ENCODE assay signal across 9 mouse cellular contexts in genomic region chr17:36788801-36789200, GRCm38 (mm10). TPM values are rescaled to one million over a fixed set of nuclear protein-coding genes. Genes with fewer than 3 reads are reported as not detected.
DNase-seq lines count a peak whose midpoint lies in the region; ATAC-seq and TF ChIP-seq lines count a peak whose summit lies in the region.
"Not testable (repeated sequence)": the region's sequence is repeated elsewhere in the genome, so short reads cannot be mapped to it uniquely, and the experiment has no call there.
"Had no signal": no experiment of that assay in that cellular context is flagged by ENCODE, and none has a peak within 500 bp of the region (broad histone marks: within the 10 kb centered on the region; RNA-seq: fewer than 3 reads in every experiment).

No protein-coding gene starts in this region.

- H3K27ac ChIP-seq in ES-E14 (ENCODE audit: insufficient read depth, low read depth, low read length, poor library complexity, severe bottlenecking); forebrain, embryonic 14.5 days (ENCODE audit: low read depth, low read length); liver, embryonic 14.5 days; neural tube, embryonic 13.5 days (replicated peaks); testis, adult 2 months (ENCODE audit: control insufficient read depth, insufficient read depth, low read depth, low read length): not testable (repeated sequence)

- not testable (repeated sequence) for H3K9me3 ChIP-seq in ES-E14 (ENCODE audit: control insufficient read depth, insufficient read depth, low read depth, low read length); forebrain, embryonic 14.5 days (replicated peaks; ENCODE audit: control insufficient read depth, low read length); liver, embryonic 14.5 days (ENCODE audit: control insufficient read depth, low read length); neural tube, embryonic 13.5 days

- not testable (repeated sequence) for H3K4me1 ChIP-seq in ES-E14 (ENCODE audit: control insufficient read depth in 2 of 2, insufficient read depth in 2 of 2, low read length in 2 of 2, poor library complexity in 1 of 2); forebrain, embryonic 14.5 days (ENCODE audit: control insufficient read depth, insufficient read depth, low read length); liver, embryonic 14.5 days (replicated peaks; ENCODE audit: control insufficient read depth in 2 of 2, insufficient read depth in 2 of 2, low read length in 1 of 2); neural tube, embryonic 13.5 days (replicated peaks); testis, adult 2 months (ENCODE audit: control insufficient read depth, insufficient read depth, low read length)

- H3K9ac ChIP-seq in ES-E14 (ENCODE audit: insufficient read depth, low read depth, low read length, poor library complexity, severe bottlenecking); forebrain, embryonic 14.5 days (ENCODE audit: low read length); liver, embryonic 14.5 days (replicated peaks); neural tube, embryonic 13.5 days: not testable (repeated sequence)

- not testable (repeated sequence) for H3K27me3 ChIP-seq in forebrain, embryonic 14.5 days (replicated peaks; ENCODE audit: control insufficient read depth, insufficient read depth, low read length); liver, embryonic 14.5 days (ENCODE audit: control insufficient read depth, insufficient read depth, low read length); neural tube, embryonic 13.5 days; testis, adult 2 months (ENCODE audit: control insufficient read depth, insufficient read depth, low read length)

- in situ Hi-C loops in ES-E14 (cut with MboI; ENCODE audit: low sequenced_read_pairs in 2 of 2, unreplicated experiment in 2 of 2), result not testable (repeated sequence)

- TF ChIP-seq POLR2A in testis, adult 2 months (IDR thresholded peaks at IDR 0.05; ENCODE audit: control insufficient read depth, low read depth, low read length), result not testable (repeated sequence)

- not testable (repeated sequence) for H3K4me2 ChIP-seq in forebrain, embryonic 14.5 days (ENCODE audit: low read length); liver, embryonic 14.5 days (ENCODE audit: low read depth); neural tube, embryonic 13.5 days

- peak; percentile 62 for DNase-seq in ES-E14 (ENCODE audit: low read depth, low spot score)
- peak; percentile 46 for DNase-seq in c-Kit-positive CD71-positive TER-119-positive erythroid progenitor cells, embryonic 14.5 days (ENCODE audit: low spot score)
- DNase-seq in forebrain, embryonic 14.5 days (ENCODE audit: low spot score), result peak; percentile 95
- peak; percentile 78 for DNase-seq in heart, postnatal 4 days
- peak; percentile 66 to 78 for DNase-seq in kidney, postnatal 4 days
- DNase-seq in liver, embryonic 14.5 days (ENCODE audit: low read depth in 3 of 3, low spot score in 3 of 3), result peak; percentile 20 to 25 (median 22)

- H3K36me3 ChIP-seq in ES-E14 (ENCODE audit: control insufficient read depth, insufficient read depth, low read length, poor library complexity, severe bottlenecking); forebrain, embryonic 14.5 days (ENCODE audit: control insufficient read depth, insufficient read depth, low read length); liver, embryonic 14.5 days (replicated peaks; ENCODE audit: control insufficient read depth, insufficient read depth, low read depth); neural tube, embryonic 13.5 days; testis, adult 2 months (ENCODE audit: control insufficient read depth, insufficient read depth, low read length): not testable (repeated sequence)

- ATAC-seq in forebrain, embryonic 14.5 days, result peak; percentile 90
- not testable (repeated sequence) for ATAC-seq in liver, embryonic 14.5 days (ENCODE audit: insufficient read depth)
- ATAC-seq in neural tube, embryonic 13.5 days (ENCODE audit: low read depth), result peak; percentile 91

- not testable (repeated sequence) for H3K4me3 ChIP-seq in ES-E14 (ENCODE audit: insufficient read depth in 1 of 2, low read depth in 1 of 2, low read length in 2 of 2, poor library complexity in 1 of 2, severe bottlenecking in 1 of 2); forebrain, embryonic 14.5 days (ENCODE audit: low read depth, low read length); liver, embryonic 14.5 days (ENCODE audit: insufficient read depth in 1 of 2, low read depth in 2 of 2, low read length in 2 of 2); neural tube, embryonic 13.5 days; testis, adult 2 months (ENCODE audit: control insufficient read depth, low read depth, low read length)

- TF ChIP-seq EP300 in liver, embryonic 14.5 days (IDR thresholded peaks at IDR 0.05; ENCODE audit: low read depth), result not testable (repeated sequence)

- TF ChIP-seq CTCF in liver, embryonic 14.5 days (IDR thresholded peaks at IDR 0.05; ENCODE audit: low read depth), result peak; percentile 73
- peak; percentile 12; the same call in 1 of the 2 replicates for TF ChIP-seq CTCF in testis, adult 2 months (IDR thresholded peaks at IDR 0.05; ENCODE audit: control insufficient read depth, insufficient read depth, insufficient replicate concordance, low read depth, low read length)

TF ChIP-seq in ES-E14, 5 proteins besides CTCF, POLR2A, EP300 and RAD21:
- peak; percentile 67; the same call in 1 of the 2 replicates for TF ChIP-seq ZC3H11A (IDR thresholded peaks at IDR 0.05; ENCODE audit: borderline replicate concordance, low read depth, low read length)

RNA-seq across cellular contexts. Expression of gene H2-M10.5, which starts 16.1 kb away (rescaled TPM):
- not detected in 2 replicates for total RNA-seq in ES-E14 (2012; rRNA removed)
- not detected in 2 replicates for polyA plus RNA-seq in forebrain, embryonic 14.5 days (2014; fragmentation: Nextera tagmentation; extraction: Ambion mirVana)
- total RNA-seq in heart, postnatal 4 days (2021), result not detected
- polyA plus RNA-seq in liver, embryonic 14.5 days (2012; rRNA removed), result not detected in 2 replicates
- not detected in 2 replicates for polyA plus RNA-seq in liver, embryonic 14.5 days (2014; fragmentation: Nextera tagmentation; extraction: Ambion mirVana)
- not detected in 2 replicates for polyA plus RNA-seq in neural tube, embryonic 13.5 days (2015; fragmentation: Nextera tagmentation; extraction: Ambion mirVana)
- not detected in 2 replicates for polyA plus RNA-seq in testis, adult 2 months (2012; rRNA removed)
- polyA plus RNA-seq: myocyte had no signal

RNA-seq across cellular contexts. Expression of gene H2-M10.6, which starts 23.2 kb away (rescaled TPM):
- not detected in 2 replicates for total RNA-seq in ES-E14 (2012; rRNA removed)
- polyA plus RNA-seq in forebrain, embryonic 14.5 days (2014; fragmentation: Nextera tagmentation; extraction: Ambion mirVana), result not detected in 2 replicates
- not detected for total RNA-seq in heart, postnatal 4 days (2021)
- not detected in 2 replicates for polyA plus RNA-seq in liver, embryonic 14.5 days (2012; rRNA removed)
- polyA plus RNA-seq in liver, embryonic 14.5 days (2014; fragmentation: Nextera tagmentation; extraction: Ambion mirVana), result not detected in 2 replicates
- not detected in 2 replicates for polyA plus RNA-seq in neural tube, embryonic 13.5 days (2015; fragmentation: Nextera tagmentation; extraction: Ambion mirVana)
- not detected in 2 replicates for polyA plus RNA-seq in testis, adult 2 months (2012; rRNA removed)
- polyA plus RNA-seq: myocyte had no signal

RNA-seq across cellular contexts. Expression of gene Trim26, which starts 48.1 kb away (rescaled TPM):
- total RNA-seq in ES-E14 (2012; rRNA removed), result 21.1 and 24.6 TPM in 2 replicates
- polyA plus RNA-seq in forebrain, embryonic 14.5 days (2014; fragmentation: Nextera tagmentation; extraction: Ambion mirVana), result 21.7 and 23.3 TPM in 2 replicates
- total RNA-seq in heart, postnatal 4 days (2021), result 10 to 100 TPM; 24.5 to 28.4 TPM
- polyA plus RNA-seq in liver, embryonic 14.5 days (2012; rRNA removed), result 6.6 and 8.6 TPM in 2 replicates
- polyA plus RNA-seq in liver, embryonic 14.5 days (2014; fragmentation: Nextera tagmentation; extraction: Ambion mirVana), result 6.7 and 7.9 TPM in 2 replicates
- polyA plus RNA-seq in neural tube, embryonic 13.5 days (2015; fragmentation: Nextera tagmentation; extraction: Ambion mirVana), result 48.0 and 48.2 TPM in 2 replicates
- 18.5 and 22.0 TPM in 2 replicates for polyA plus RNA-seq in testis, adult 2 months (2012; rRNA removed)

Comparison
In these comparisons a context has a peak if more than half of its experiments do, and no peak if none do; other contexts are left out.
1. DNase-seq: peak in every context shown above with its lines; median percentile 95 in forebrain, embryonic 14.5 days; 78 in heart, postnatal 4 days; 72 in kidney, postnatal 4 days; 62 in ES-E14; 46 in c-Kit-positive CD71-positive TER-119-positive erythroid progenitor cells, embryonic 14.5 days; 22 in liver, embryonic 14.5 days.